Comparison of ENCODE assay signal across 25 mouse cellular contexts in genomic region chr4:102555566-102555965, GRCm38 (mm10).
"Had no signal": no experiment of that assay in that cellular context is flagged by ENCODE, and none has a peak within 500 bp of the region (broad histone marks: within the 10 kb centered on the region; RNA-seq: fewer than 3 reads in every experiment).

No protein-coding gene starts in this region.

- H3K9ac ChIP-seq: heart, embryonic 12.5 days; hindbrain, embryonic 12.5 days; hindbrain, embryonic 14.5 days; intestine, embryonic 15.5 days; limb, embryonic 13.5 days; liver, embryonic 12.5 days; liver, embryonic 14.5 days had no signal

- H3K27me3 ChIP-seq: heart, embryonic 12.5 days; hindbrain, embryonic 12.5 days; intestine, embryonic 15.5 days; liver, embryonic 12.5 days had no signal

- H3K4me3 ChIP-seq: gastrocnemius, adult 2 months; heart, embryonic 10.5 days; heart, embryonic 12.5 days; hindbrain, embryonic 10.5 days; hindbrain, embryonic 12.5 days; intestine, embryonic 15.5 days; layer of hippocampus, adult 2 months; left cerebral cortex, adult 2 months; limb, embryonic 13.5 days; liver, embryonic 12.5 days had no signal

- H3K4me1 ChIP-seq: hindbrain, embryonic 10.5 days; hindbrain, embryonic 12.5 days had no signal

- H3K4me2 ChIP-seq: heart, embryonic 12.5 days; hindbrain, embryonic 12.5 days; hindbrain, embryonic 14.5 days; intestine, embryonic 15.5 days; limb, embryonic 13.5 days; liver, embryonic 12.5 days had no signal

- DNase-seq: gastrocnemius, adult 2 months; gastrocnemius, postnatal 10 days; gastrocnemius, postnatal 25 days; heart, adult 18-20 months; heart, postnatal 10 days; heart, postnatal 4 days; kidney, adult 18-20 months; kidney, adult 8-10 months; kidney, postnatal 10 days; kidney, postnatal 25 days; kidney, postnatal 4 days had no signal

- ATAC-seq: hindbrain, embryonic 16.5 days; inflammation-experienced regulatory T-cells, adult 6 months; intestine, embryonic 15.5 days; intestine, postnatal 0 days; liver, embryonic 12.5 days had no signal

- H3K27ac ChIP-seq: gastrocnemius, adult 2 months; heart, embryonic 10.5 days; hindbrain, embryonic 10.5 days; hindbrain, embryonic 12.5 days; hindbrain, embryonic 14.5 days; intestine, embryonic 15.5 days; layer of hippocampus, adult 2 months; left cerebral cortex, adult 2 months; limb, embryonic 13.5 days; liver, embryonic 12.5 days; liver, embryonic 14.5 days had no signal

- H3K36me3 ChIP-seq: heart, embryonic 10.5 days; heart, embryonic 12.5 days; hindbrain, embryonic 10.5 days; hindbrain, embryonic 12.5 days; intestine, embryonic 15.5 days; limb, embryonic 13.5 days; liver, embryonic 12.5 days had no signal

- H3K9me3 ChIP-seq: heart, embryonic 10.5 days; heart, embryonic 12.5 days; hindbrain, embryonic 10.5 days; hindbrain, embryonic 12.5 days; intestine, embryonic 15.5 days; limb, embryonic 13.5 days; liver, embryonic 12.5 days had no signal
